Mouse (Mus musculus) forebrain, embryonic 11.5 days (tissue): ENCODE measurements around the gene Enox1. TPM values are rescaled to one million over a fixed set of nuclear protein-coding genes. Genes with fewer than 3 reads are reported as not detected.

Experiments used
- ATAC-seq: fragments of 200-750 bp; cut with Nextera tagmentation; replicated peaks from 2 replicates; pipeline ENCODE4 v1.8.0; 2017; ENCODE audit warnings: moderate TSS enrichment; ENCODE audit not compliant: low FRiP score
- DNase-seq: peaks from one replicate; pipeline ENCODE4 v3.0.0-alpha.2; 2017; ENCODE audit warnings: low spot score
- H3K27ac ChIP-seq: fragments of 300-500 bp; sonication (generic); 2 replicates; pipeline ENCODE4 v1.5.1; 2014; ENCODE audit warnings: low read depth, low read length
- H3K27me3 ChIP-seq: fragments of 300-500 bp; sonication (generic); 2 replicates; pipeline ENCODE4 v1.6.1; 2014; ENCODE audit warnings: mild to moderate bottlenecking, low read length, mixed read lengths; ENCODE audit not compliant: control insufficient read depth, insufficient read depth
- H3K36me3 ChIP-seq: fragments of 300-500 bp; sonication (generic); 2 replicates; pipeline ENCODE4 v1.6.1; 2014; ENCODE audit warnings: mild to moderate bottlenecking, low read length, moderate library complexity, mixed read lengths; ENCODE audit not compliant: control insufficient read depth, insufficient read depth
- H3K4me1 ChIP-seq: fragments of 300-500 bp; sonication (generic); replicated peaks from 2 replicates; pipeline ENCODE4 v1.6.1; 2014; ENCODE audit warnings: low read length, mixed read lengths; ENCODE audit not compliant: control insufficient read depth, insufficient read depth
- H3K4me2 ChIP-seq: fragments of 300-500 bp; sonication (generic); 2 replicates; pipeline ENCODE4 v1.6.1; 2014; ENCODE audit warnings: low read depth, mild to moderate bottlenecking, low read length, moderate library complexity, mixed read lengths; ENCODE audit not compliant: severe bottlenecking
- H3K4me3 ChIP-seq: fragments of 300-500 bp; sonication (generic); 2 replicates; pipeline ENCODE4 v1.5.1; 2014; ENCODE audit warnings: low read depth, low read length
- H3K9ac ChIP-seq: fragments of 300-500 bp; sonication (generic); 2 replicates; pipeline ENCODE4 v1.6.1; 2014; ENCODE audit warnings: low read length
- H3K9me3 ChIP-seq: fragments of 300-500 bp; sonication (generic); 2 replicates; pipeline ENCODE4 v1.6.1; 2016; ENCODE audit warnings: low read length, mixed read lengths; ENCODE audit not compliant: control insufficient read depth
- WGBS: fragments of 180-500 bp; shearing (Covaris S2); extraction: QIAGEN DNeasy Blood & Tissue Kit; methylation state at CpG from one replicate; pipeline ENCODE4 v1.1.7; 2014; 5-methylcytosine and 5-hydroxymethylcytosine counted together
- polyA plus RNA-seq: library from polyadenylated mRNA; unstranded; fragments of >200 nt; fragmentation: Nextera tagmentation; extraction: Ambion mirVana; gene quantifications from 2 replicates; pipeline ENCODE4 v1.2.1, GENCODE M21; 2014

The Enox1 gene
- polyA plus RNA-seq, 1 experiment from 2014 or later = 22.6 TPM

GRCm38 (mm10) chr14:77272248-77272930 is 115.8 kb downstream of the Enox1 start:
- Histone ChIP-seq H3K4me1 (no peaks in the 10 kb centered on the region), H3K4me3 (no peak overlapping the region), H3K27ac (no peak overlapping the region), H3K36me3 (no peaks in the 10 kb centered on the region), H3K4me2 (no peak overlapping the region), H3K9me3 (no peaks in the 10 kb centered on the region), H3K9ac (no peak overlapping the region), H3K27me3 (no peaks in the 10 kb centered on the region)
- ATAC-seq = no peak
- WGBS = 72% methylated on average over 12 of the region's 12 CpGs
- peak; percentile 30 for DNase-seq

DNA sequence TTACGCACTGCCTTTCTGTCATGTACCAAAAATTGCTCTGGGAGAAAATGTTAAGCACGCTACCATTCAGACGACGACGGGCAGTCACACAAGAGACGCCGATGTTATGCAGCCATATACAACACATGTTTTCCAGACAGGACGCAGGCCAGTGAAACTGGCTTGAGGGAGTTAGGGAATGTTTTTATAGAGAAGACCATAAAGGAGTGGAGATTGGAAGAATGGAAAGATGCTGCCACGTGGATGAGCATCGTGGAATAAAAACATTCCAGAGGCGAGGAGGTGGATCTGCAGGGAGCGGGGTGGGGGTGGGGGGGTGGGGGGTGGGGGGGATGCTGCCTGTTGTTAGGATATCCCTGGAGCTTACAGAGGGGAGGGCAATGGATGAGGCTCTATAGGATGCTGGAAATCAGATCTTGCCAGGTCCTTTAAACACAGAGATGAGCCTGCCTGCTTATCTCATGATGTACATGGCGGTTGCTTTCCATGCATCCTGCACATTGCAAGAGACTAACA is 116.4 kb downstream of the Enox1 start:
- ATAC-seq (no peak), DNase-seq (peak; percentile 30)
- H3K4me3 ChIP-seq = no peak overlapping the region
- no peak overlapping the region for H3K4me2 ChIP-seq
- WGBS = 60% methylated on average over 13 of the region's 13 CpGs
- H3K27ac ChIP-seq = no peak overlapping the region
- H3K36me3 ChIP-seq = no peaks in the 10 kb centered on the region
- no peak overlapping the region for H3K9ac ChIP-seq
- no peaks in the 10 kb centered on the region for H3K27me3 ChIP-seq
- H3K4me1 ChIP-seq = no peaks in the 10 kb centered on the region
- no peaks in the 10 kb centered on the region for H3K9me3 ChIP-seq

DNA sequence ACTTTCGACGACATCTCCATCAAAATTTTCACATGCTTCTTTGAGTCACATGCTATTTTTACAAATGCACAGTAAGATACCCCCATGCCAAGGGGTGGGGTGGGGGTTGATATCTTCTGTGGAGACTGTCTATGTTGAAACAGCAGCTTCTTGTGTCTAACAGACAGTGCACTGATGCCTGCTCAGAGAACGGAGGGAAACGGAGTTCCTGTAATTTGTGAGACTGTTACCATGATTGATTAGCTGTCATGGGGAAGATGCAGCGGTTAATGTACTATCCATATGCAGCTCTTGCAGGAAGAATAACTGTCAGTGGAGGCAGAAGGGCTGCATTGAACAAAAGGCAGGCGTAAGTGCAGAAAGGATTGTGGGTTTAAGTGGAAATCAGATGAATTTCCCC is 117.2 kb downstream of the Enox1 start:
- 85% methylated on average over 6 of the region's 6 CpGs for WGBS
- ATAC-seq (no peak), DNase-seq (peak; percentile 25)

DNA sequence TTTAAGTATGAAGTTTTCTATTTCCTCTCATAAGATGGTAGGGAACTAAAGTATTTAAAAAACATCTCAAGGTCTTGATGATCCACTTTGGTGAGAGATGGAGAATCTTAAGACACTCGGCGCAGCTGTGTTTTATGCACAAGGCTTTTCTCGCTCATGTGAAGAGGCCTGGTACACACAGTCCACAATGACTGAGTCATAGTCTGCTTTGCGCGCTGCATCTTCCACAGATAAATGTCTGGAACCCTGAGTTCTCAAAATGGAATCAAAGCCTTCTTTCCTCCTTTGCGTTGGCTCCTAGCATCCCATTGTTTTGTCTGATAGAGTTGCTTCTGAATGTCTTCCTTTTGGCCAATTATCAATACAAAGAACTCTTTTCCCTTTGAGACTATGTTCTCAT is 119.0 kb downstream of the Enox1 start:
- Histone ChIP-seq H3K4me3 (no peak overlapping the region), H3K36me3 (no peaks in the 10 kb centered on the region), H3K4me1 (no peaks in the 10 kb centered on the region), H3K4me2 (no peak overlapping the region), H3K27me3 (no peaks in the 10 kb centered on the region), H3K9ac (no peak overlapping the region), H3K9me3 (no peaks in the 10 kb centered on the region), H3K27ac (no peak overlapping the region)
- 90% methylated on average over 6 of the region's 6 CpGs for WGBS
- DNase-seq (peak; percentile 4), ATAC-seq (no peak)

More for the DNA sequence above, 117.2 kb downstream of the Enox1 start:
- H3K36me3 ChIP-seq = no peaks in the 10 kb centered on the region
- no peaks in the 10 kb centered on the region for H3K9me3 ChIP-seq
- no peaks in the 10 kb centered on the region for H3K4me1 ChIP-seq
- H3K4me2 ChIP-seq = no peak overlapping the region
- H3K9ac ChIP-seq = no peak overlapping the region
- no peaks in the 10 kb centered on the region for H3K27me3 ChIP-seq
- H3K27ac ChIP-seq = no peak overlapping the region
- no peak overlapping the region for H3K4me3 ChIP-seq

GRCm38 (mm10) chr14:77279143-77279542 is 122.6 kb downstream of the Enox1 start:
- WGBS = 91% methylated on average over 4 of the region's 4 CpGs
- Histone ChIP-seq H3K4me2 (no peak overlapping the region), H3K4me1 (no peaks in the 10 kb centered on the region), H3K36me3 (no peaks in the 10 kb centered on the region), H3K9me3 (no peaks in the 10 kb centered on the region), H3K27ac (no peak overlapping the region), H3K27me3 (no peaks in the 10 kb centered on the region), H3K9ac (no peak overlapping the region), H3K4me3 (no peak overlapping the region)
- ATAC-seq = no peak
- peak; percentile 1 for DNase-seq

DNA sequence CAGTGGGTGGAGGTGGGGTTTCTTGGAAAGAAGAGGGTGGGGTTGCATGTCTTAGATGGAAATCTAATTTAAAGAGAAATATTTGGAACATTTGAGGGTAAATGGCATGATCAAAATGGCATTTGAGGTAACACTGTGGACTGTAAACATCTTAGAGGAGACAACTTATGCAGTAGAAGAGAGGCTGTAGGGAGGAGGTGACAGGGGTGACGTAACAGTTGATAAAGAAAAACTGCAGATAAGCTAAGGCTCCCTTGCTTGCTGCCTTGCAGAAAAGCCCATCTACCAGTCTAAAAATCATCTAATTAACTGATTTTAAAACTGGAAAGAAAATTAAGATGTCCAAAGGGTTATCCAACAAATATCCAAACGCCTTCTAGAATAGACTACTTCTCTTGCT is 123.9 kb downstream of the Enox1 start:
- no peak overlapping the region for H3K9ac ChIP-seq
- ATAC-seq (no peak), DNase-seq (no peak)
- no peak overlapping the region for H3K27ac ChIP-seq
- H3K4me2 ChIP-seq = no peak overlapping the region
- H3K9me3 ChIP-seq = no peaks in the 10 kb centered on the region
- H3K36me3 ChIP-seq = no peaks in the 10 kb centered on the region
- H3K27me3 ChIP-seq = no peaks in the 10 kb centered on the region
- 91% methylated on average over 2 of the region's 2 CpGs for WGBS
- H3K4me3 ChIP-seq = no peak overlapping the region
- H3K4me1 ChIP-seq = no peaks in the 10 kb centered on the region

DNA sequence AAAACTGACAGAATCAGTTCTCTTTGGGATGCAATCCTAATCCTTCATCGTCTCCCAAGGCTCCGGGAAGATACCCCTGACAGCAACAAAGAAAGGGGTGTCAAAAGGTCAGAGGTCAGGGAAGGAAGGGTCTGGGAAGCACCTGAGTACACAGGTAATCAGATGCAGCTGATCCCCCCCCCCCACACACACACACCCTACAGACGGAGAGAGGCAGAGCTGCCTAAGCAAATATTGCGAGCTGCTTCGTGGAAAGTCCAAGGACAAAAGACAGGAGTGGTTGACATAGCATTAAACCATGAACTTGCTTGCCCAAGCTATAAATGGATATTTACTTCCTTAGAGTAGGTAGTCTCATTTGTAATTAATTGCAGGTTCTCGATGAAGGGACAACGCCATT is 124.3 kb downstream of the Enox1 start:
- H3K36me3 ChIP-seq = no peaks in the 10 kb centered on the region
- no peak overlapping the region for H3K4me3 ChIP-seq
- ATAC-seq (no peak), DNase-seq (peak; percentile 14)
- WGBS = 82% methylated on average over 7 of the region's 7 CpGs
- no peak overlapping the region for H3K9ac ChIP-seq
- no peak overlapping the region for H3K4me2 ChIP-seq
- H3K27me3 ChIP-seq = no peaks in the 10 kb centered on the region
- no peaks in the 10 kb centered on the region for H3K9me3 ChIP-seq
- no peaks in the 10 kb centered on the region for H3K4me1 ChIP-seq
- H3K27ac ChIP-seq = no peak overlapping the region

GRCm38 (mm10) chr14:77283939-77284338 is 127.4 kb downstream of the Enox1 start:
- ATAC-seq (no peak), DNase-seq (no peak)
- Histone ChIP-seq H3K4me1 (no peaks in the 10 kb centered on the region), H3K9me3 (no peaks in the 10 kb centered on the region), H3K9ac (no peak overlapping the region), H3K4me2 (no peak overlapping the region), H3K36me3 (no peaks in the 10 kb centered on the region), H3K27me3 (no peaks in the 10 kb centered on the region), H3K4me3 (no peak overlapping the region), H3K27ac (no peak overlapping the region)
- 78% methylated on average over 4 of the region's 4 CpGs for WGBS

- Histone ChIP-seq H3K27ac (no peak overlapping the region), H3K27me3 (no peaks in the 10 kb centered on the region), H3K4me3 (no peak overlapping the region), H3K4me1 (no peaks in the 10 kb centered on the region), H3K9me3 (no peaks in the 10 kb centered on the region), H3K36me3 (no peaks in the 10 kb centered on the region), H3K9ac (no peak overlapping the region), H3K4me2 (no peak overlapping the region)
- ATAC-seq = 0 out of 2 replicates have a peak, but pooled peaks have one; percentile 27
- DNase-seq = no peak
- 80% methylated on average over 3 of the region's 3 CpGs for WGBS
Measured at GRCm38 (mm10) chr14:77285453-77285852, 128.9 kb downstream of the Enox1 start.
